In genomic region chr5:3598766-3599165, GRCm38 (mm10) we compare ENCODE assay signal across 37 mouse cellular contexts. TPM values are rescaled to one million over a fixed set of nuclear protein-coding genes. Genes with fewer than 3 reads are reported as not detected.
"Had no signal": no experiment of that assay in that cellular context is flagged by ENCODE, and none has a peak within 500 bp of the region (broad histone marks: within the 10 kb centered on the region; RNA-seq: fewer than 3 reads in every experiment).

No protein-coding gene starts in this region.

- H3K9ac ChIP-seq: heart, embryonic 12.5 days; hindbrain, embryonic 12.5 days; hindbrain, embryonic 14.5 days; intestine, embryonic 15.5 days; limb, embryonic 12.5 days; liver, embryonic 12.5 days; liver, embryonic 14.5 days had no signal

- H3K27ac ChIP-seq: heart, embryonic 10.5 days; hindbrain, embryonic 10.5 days; hindbrain, embryonic 12.5 days; hindbrain, embryonic 14.5 days; intestine, embryonic 15.5 days; layer of hippocampus, adult 2 months; left cerebral cortex, adult 2 months; limb, embryonic 10.5 days; limb, embryonic 12.5 days; liver, embryonic 12.5 days; liver, embryonic 14.5 days had no signal

- DNase-seq: gastrocnemius, postnatal 25 days; heart, adult 11 months; heart, postnatal 10 days; heart, postnatal 4 days; kidney, adult 18-20 months; kidney, adult 8-10 months; kidney, postnatal 10 days; kidney, postnatal 25 days; kidney, postnatal 4 days had no signal

- H3K4me2 ChIP-seq: heart, embryonic 12.5 days; hindbrain, embryonic 12.5 days; hindbrain, embryonic 14.5 days; intestine, embryonic 15.5 days; limb, embryonic 12.5 days; liver, embryonic 12.5 days had no signal

- ATAC-seq: hindbrain, embryonic 16.5 days; inflammation-experienced regulatory T-cells, adult 6 months; intestine, embryonic 15.5 days; intestine, postnatal 0 days; liver, embryonic 12.5 days had no signal

- H3K27me3 ChIP-seq: heart, embryonic 12.5 days; hindbrain, embryonic 12.5 days; intestine, embryonic 15.5 days; limb, embryonic 12.5 days; liver, embryonic 12.5 days had no signal

- H3K9me3 ChIP-seq: heart, embryonic 10.5 days; heart, embryonic 12.5 days; hindbrain, embryonic 10.5 days; hindbrain, embryonic 12.5 days; intestine, embryonic 15.5 days; limb, embryonic 10.5 days; limb, embryonic 12.5 days; liver, embryonic 12.5 days had no signal

- H3K36me3 ChIP-seq: hindbrain, embryonic 12.5 days; intestine, embryonic 15.5 days; limb, embryonic 12.5 days had no signal

- H3K4me3 ChIP-seq: heart, embryonic 10.5 days; heart, embryonic 12.5 days; hindbrain, embryonic 10.5 days; hindbrain, embryonic 12.5 days; intestine, embryonic 15.5 days; layer of hippocampus, adult 2 months; left cerebral cortex, adult 2 months; limb, embryonic 10.5 days; limb, embryonic 12.5 days; liver, embryonic 12.5 days had no signal

RNA-seq across cellular contexts. Expression of gene Tmbim7, which starts 52.2 kb away (rescaled TPM):
- total RNA-seq: gastrocnemius, adult 18-20 months; gastrocnemius, adult 8-10 months; gastrocnemius, postnatal 25 days; gastrocnemius, postnatal 4 days; heart, adult 8-10 months; heart, postnatal 10 days; heart, postnatal 25 days; heart, postnatal 4 days; layer of hippocampus, adult 2 months; layer of hippocampus, postnatal 10 days; layer of hippocampus, postnatal 25 days; left cerebral cortex, adult 2 months; left cerebral cortex, postnatal 14 days; left cerebral cortex, postnatal 36 days had no signal
- polyA plus RNA-seq: heart, embryonic 10.5 days; heart, embryonic 12.5 days; heart, embryonic 14.5 days; heart, embryonic 16.5 days; hindbrain, embryonic 10.5 days; hindbrain, embryonic 12.5 days; hindbrain, embryonic 14.5 days; hindbrain, embryonic 16.5 days; inflammation-experienced regulatory T-cells, adult 6 months; intestine, embryonic 15.5 days; intestine, postnatal 0 days; kidney, embryonic 14.5 days; kidney, embryonic 16.5 days; limb, embryonic 10.5 days; limb, embryonic 12.5 days; liver, embryonic 12.5 days; liver, embryonic 14.5 days had no signal
